Mouse (Mus musculus): Measurements from ENCODE around the gene Zmym1.

- no peak for TF ChIP-seq GATA1 (IDR thresholded peaks at IDR 0.05; ENCODE audit: borderline replicate concordance, low read length)
- no peak for TF ChIP-seq FLI1 (IDR thresholded peaks at IDR 0.05; ENCODE audit: low read length)
These were observed 3.1 kb upstream of the Zmym1 start for GRCm38 (mm10) chr4:127064051-127064450.
